Mouse (Mus musculus): ENCODE measurements at regions not wholly inside any gene's neighbourhood (a gene's known extent, or its start where the extent isn't known, plus 50 kb on each side); places are given as distances from the start of the nearest gene placed in this dataset.
"Not testable (repeated sequence)": the region's sequence is repeated elsewhere in the genome, so short reads cannot be mapped to it uniquely, and the experiment has no call there.

- no peaks in the 10 kb centered on the region for H3K27me3 ChIP-seq (replicated peaks)
- WGBS = 93% methylated on average over 4 of the region's 4 CpGs
Measured at GRCm38 (mm10) chr9:13105426-13105825, 140.2 kb downstream of the Jrkl start.

GRCm38 (mm10) chr9:13083669-13084068 is 162.0 kb downstream of the Jrkl start:
- 83% methylated on average over 11 of the region's 11 CpGs for WGBS
- Histone ChIP-seq H3K27me3 (replicated peaks) (no peaks in the 10 kb centered on the region), H3K4me2 (replicated peaks) (no peak overlapping the region), H3K9ac (no peak overlapping the region), H3K4me3 (replicated peaks) (no peak overlapping the region), H3K27ac (no peak overlapping the region), H3K4me1 (replicated peaks) (no peaks in the 10 kb centered on the region), H3K9me3 (no peaks in the 10 kb centered on the region), H3K36me3 (no peaks in the 10 kb centered on the region)
- ATAC-seq = no peak

More at GRCm38 (mm10) chr9:13105426-13105825, 140.2 kb downstream of the Jrkl start:
- no peaks in the 10 kb centered on the region for H3K9me3 ChIP-seq
- no peaks in the 10 kb centered on the region for H3K36me3 ChIP-seq
- no peak overlapping the region for H3K4me2 ChIP-seq (replicated peaks)
- no peak overlapping the region for H3K27ac ChIP-seq
- no peaks in the 10 kb centered on the region for H3K4me1 ChIP-seq (replicated peaks)
- H3K4me3 ChIP-seq (replicated peaks) = no peak overlapping the region
- peak; percentile 93 for ATAC-seq
- H3K9ac ChIP-seq = no peak overlapping the region

DNA sequence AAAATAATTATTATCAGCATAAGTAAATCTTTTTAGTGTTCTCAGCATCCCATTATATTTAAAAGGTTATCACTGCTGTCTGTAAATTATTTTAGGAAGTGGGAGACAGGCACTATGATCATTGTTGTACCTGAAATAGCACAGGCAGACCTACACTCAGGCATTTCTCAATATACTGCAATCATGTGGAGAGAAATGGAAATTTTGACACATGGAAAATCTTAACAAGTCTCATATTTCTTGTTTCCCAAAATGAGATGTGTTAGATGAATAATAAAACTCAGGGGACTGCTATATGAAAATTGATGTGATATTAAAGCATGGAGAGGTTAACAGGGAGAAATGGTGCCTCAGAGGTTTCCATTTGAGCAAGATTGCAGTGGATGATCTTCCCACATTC is 196.6 kb downstream of the Jrkl start:
- H3K36me3 ChIP-seq = no peaks in the 10 kb centered on the region
- H3K4me1 ChIP-seq (replicated peaks) = no peaks in the 10 kb centered on the region
- H3K27me3 ChIP-seq (replicated peaks) = no peaks in the 10 kb centered on the region
- H3K4me2 ChIP-seq (replicated peaks) = no peak overlapping the region
- H3K27ac ChIP-seq = no peak overlapping the region
- H3K4me3 ChIP-seq (replicated peaks) = no peak overlapping the region
- H3K9ac ChIP-seq = no peak overlapping the region
- no peak for ATAC-seq
- H3K9me3 ChIP-seq = no peaks in the 10 kb centered on the region

- H3K36me3 ChIP-seq = no peaks in the 10 kb centered on the region
- no peak overlapping the region for H3K4me2 ChIP-seq (replicated peaks)
- H3K9ac ChIP-seq = no peak overlapping the region
- H3K4me3 ChIP-seq (replicated peaks) = no peak overlapping the region
- no peak for ATAC-seq
- no peak overlapping the region for H3K27ac ChIP-seq
- no peaks in the 10 kb centered on the region for H3K4me1 ChIP-seq (replicated peaks)
- no peaks in the 10 kb centered on the region for H3K27me3 ChIP-seq (replicated peaks)
- no peaks in the 10 kb centered on the region for H3K9me3 ChIP-seq
Measured at GRCm38 (mm10) chr9:13019025-13019424, 226.6 kb downstream of the Jrkl start.

DNA sequence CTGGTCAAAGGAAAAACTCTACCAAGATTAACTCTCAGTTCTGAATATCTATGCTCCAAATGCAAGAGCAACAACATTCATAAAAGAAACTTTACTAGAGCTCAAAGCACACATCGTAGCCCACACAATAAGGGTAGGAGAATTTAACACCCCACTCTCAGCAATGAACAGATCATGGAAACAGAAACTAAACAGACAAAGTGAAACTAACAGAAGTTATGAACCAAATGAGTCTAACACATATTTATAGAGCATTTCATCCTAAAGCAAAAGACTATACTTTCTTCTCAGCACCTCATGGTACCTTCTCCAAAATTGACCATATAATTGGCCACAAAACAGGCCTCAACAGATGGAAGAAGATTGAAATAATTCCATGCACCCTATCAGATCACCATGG is 262.4 kb downstream of the Jrkl start:
- not testable (repeated sequence) for H3K4me2 ChIP-seq (replicated peaks); ATAC-seq; H3K4me3 ChIP-seq (replicated peaks); H3K4me1 ChIP-seq (replicated peaks); H3K9me3 ChIP-seq; H3K27ac ChIP-seq; H3K36me3 ChIP-seq; H3K27me3 ChIP-seq (replicated peaks); H3K9ac ChIP-seq
- WGBS = 97% methylated on average over 1 of the region's 1 CpGs

DNA sequence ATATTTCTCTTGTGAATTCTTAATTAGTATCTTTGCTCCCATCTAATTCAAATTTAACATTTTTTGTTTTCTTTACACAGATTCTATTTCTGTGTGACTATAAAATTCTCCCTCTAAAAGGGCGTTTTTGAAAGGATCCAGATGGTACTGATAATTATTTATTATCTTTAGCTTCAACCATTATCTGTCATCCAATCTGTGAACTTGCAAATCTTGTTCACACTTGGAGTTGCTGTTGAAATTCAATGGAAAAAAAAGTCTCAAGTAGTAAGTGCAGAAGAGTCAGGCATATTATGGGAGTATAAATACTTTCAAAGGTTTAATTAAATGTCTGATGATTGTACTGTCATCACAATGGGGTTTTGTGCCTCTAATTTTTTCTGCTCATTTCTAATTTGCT is 272.6 kb downstream of the Jrkl start:
- Histone ChIP-seq H3K4me1 (replicated peaks) (no peaks in the 10 kb centered on the region), H3K36me3 (no peaks in the 10 kb centered on the region), H3K4me3 (replicated peaks) (no peak overlapping the region), H3K4me2 (replicated peaks) (no peak overlapping the region), H3K9ac (no peak overlapping the region), H3K27me3 (replicated peaks) (no peaks in the 10 kb centered on the region), H3K9me3 (no peaks in the 10 kb centered on the region), H3K27ac (no peak overlapping the region)
- 27% methylated on average over 1 of the region's 1 CpGs for WGBS
- no peak for ATAC-seq

DNA sequence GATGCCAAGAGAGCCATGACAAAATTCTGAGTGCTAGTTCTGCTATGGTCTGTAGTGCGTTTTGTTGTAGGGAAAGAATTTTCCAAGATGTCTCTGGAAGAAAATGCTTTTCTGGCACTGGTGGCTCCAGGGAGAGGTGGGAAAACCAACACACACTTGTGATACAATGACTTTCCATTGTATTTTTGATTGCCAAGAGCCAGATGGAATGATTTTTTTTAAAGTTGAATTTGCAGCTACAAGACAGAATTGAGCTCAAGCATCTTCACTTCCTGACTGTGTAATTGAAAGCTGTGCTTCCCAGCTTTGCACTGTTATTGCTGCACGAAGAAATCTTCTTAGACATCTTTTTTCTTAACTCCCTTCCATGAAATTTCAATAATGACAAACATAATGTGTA is 285.3 kb downstream of the Jrkl start:
- Histone ChIP-seq H3K4me1 (replicated peaks) (no peaks in the 10 kb centered on the region), H3K27me3 (replicated peaks) (no peaks in the 10 kb centered on the region), H3K9me3 (no peaks in the 10 kb centered on the region), H3K4me3 (replicated peaks) (no peak overlapping the region), H3K4me2 (replicated peaks) (no peak overlapping the region), H3K36me3 (no peaks in the 10 kb centered on the region), H3K9ac (no peak overlapping the region), H3K27ac (no peak overlapping the region)
- no peak for ATAC-seq
- 64% methylated on average over 2 of the region's 2 CpGs for WGBS

DNA sequence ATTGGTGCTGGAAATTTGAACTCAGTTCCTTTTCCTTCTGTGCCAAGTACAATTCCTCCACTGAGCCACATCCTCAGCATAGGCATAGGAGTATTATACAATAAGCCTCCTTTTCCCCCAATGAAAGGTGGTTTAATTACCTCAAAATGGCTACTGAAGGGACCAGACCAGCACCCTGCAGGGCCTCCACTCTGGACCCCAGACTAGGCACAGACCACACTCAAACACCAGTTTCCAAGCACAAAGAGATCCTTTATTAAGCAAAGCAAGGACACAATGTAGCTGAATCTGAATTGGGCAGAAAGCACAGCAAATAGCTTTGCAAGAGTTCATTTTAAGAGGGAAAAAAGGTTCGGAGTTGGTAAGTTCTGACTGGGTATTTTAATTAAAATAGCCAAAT is 299.5 kb downstream of the Jrkl start:
- 77% methylated on average over 1 of the region's 1 CpGs for WGBS
- Histone ChIP-seq H3K27me3 (replicated peaks) (no peaks in the 10 kb centered on the region), H3K4me3 (replicated peaks) (no peak overlapping the region), H3K36me3 (no peaks in the 10 kb centered on the region), H3K4me2 (replicated peaks) (no peak overlapping the region), H3K9ac (no peak overlapping the region), H3K27ac (no peak overlapping the region), H3K9me3 (no peaks in the 10 kb centered on the region), H3K4me1 (replicated peaks) (no peaks in the 10 kb centered on the region)
- no peak for ATAC-seq

GRCm38 (mm10) chr9:12945476-12945875 is 300.2 kb downstream of the Jrkl start:
- H3K4me2 ChIP-seq (replicated peaks) = no peak overlapping the region
- H3K9ac ChIP-seq = no peak overlapping the region
- WGBS = 76% methylated on average over 2 of the region's 2 CpGs
- no peak overlapping the region for H3K27ac ChIP-seq
- no peaks in the 10 kb centered on the region for H3K36me3 ChIP-seq
- no peak overlapping the region for H3K4me3 ChIP-seq (replicated peaks)
- no peaks in the 10 kb centered on the region for H3K9me3 ChIP-seq
- ATAC-seq = no peak
- no peaks in the 10 kb centered on the region for H3K4me1 ChIP-seq (replicated peaks)
- no peaks in the 10 kb centered on the region for H3K27me3 ChIP-seq (replicated peaks)

GRCm38 (mm10) chr9:12945037-12945436 is 300.6 kb downstream of the Jrkl start:
- no peaks in the 10 kb centered on the region for H3K9me3 ChIP-seq
- no peaks in the 10 kb centered on the region for H3K36me3 ChIP-seq
- no peak overlapping the region for H3K27ac ChIP-seq
- 44% methylated on average over 4 of the region's 4 CpGs for WGBS
- H3K27me3 ChIP-seq (replicated peaks) = no peaks in the 10 kb centered on the region
- no peak for ATAC-seq
- H3K4me1 ChIP-seq (replicated peaks) = no peaks in the 10 kb centered on the region
- H3K9ac ChIP-seq = no peak overlapping the region
- H3K4me2 ChIP-seq (replicated peaks) = no peak overlapping the region
- no peak overlapping the region for H3K4me3 ChIP-seq (replicated peaks)

- H3K27ac ChIP-seq = no peak overlapping the region
- no peak for ATAC-seq
- no peaks in the 10 kb centered on the region for H3K9me3 ChIP-seq
- no peaks in the 10 kb centered on the region for H3K4me1 ChIP-seq (replicated peaks)
- no peak overlapping the region for H3K9ac ChIP-seq
- H3K36me3 ChIP-seq = no peaks in the 10 kb centered on the region
- H3K4me3 ChIP-seq (replicated peaks) = no peak overlapping the region
- 82% methylated on average over 4 of the region's 4 CpGs for WGBS
- no peaks in the 10 kb centered on the region for H3K27me3 ChIP-seq (replicated peaks)
- H3K4me2 ChIP-seq (replicated peaks) = no peak overlapping the region
Measured at GRCm38 (mm10) chr9:12935016-12935415, 310.6 kb downstream of the Jrkl start.

DNA sequence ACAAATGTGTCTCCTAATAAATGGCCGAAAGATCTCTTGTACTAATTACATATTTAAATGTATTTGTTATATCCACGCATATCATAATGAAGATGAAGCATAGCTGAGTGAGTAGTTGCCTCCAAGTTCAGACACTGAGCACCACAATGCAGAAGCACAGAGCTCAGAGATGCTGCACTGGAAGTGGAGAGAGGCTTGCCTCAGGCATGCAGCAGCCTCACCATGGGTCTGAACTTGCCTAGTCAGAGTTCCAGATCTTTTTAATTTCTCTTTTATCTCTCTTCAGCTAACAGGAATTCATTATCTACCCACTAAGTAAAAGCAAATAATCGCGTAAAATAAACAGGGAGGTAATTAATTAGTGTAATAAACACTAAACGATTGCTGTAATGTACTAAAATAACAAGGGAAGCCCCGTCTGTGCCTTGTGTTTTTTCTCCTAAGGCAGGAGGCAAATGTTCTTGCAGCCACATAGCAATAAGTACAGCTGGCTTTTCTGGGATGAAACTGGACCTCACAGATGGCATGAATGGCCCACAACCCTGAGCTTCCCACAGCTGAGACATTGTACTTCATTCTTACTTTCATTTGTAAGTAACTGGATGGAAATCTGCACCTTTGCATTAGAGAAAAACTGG is 320.0 kb downstream of the Jrkl start:
- ATAC-seq = no peak
- no peak overlapping the region for H3K4me3 ChIP-seq (replicated peaks)
- no peaks in the 10 kb centered on the region for H3K4me1 ChIP-seq (replicated peaks)
- H3K9ac ChIP-seq = no peak overlapping the region
- no peak overlapping the region for H3K4me2 ChIP-seq (replicated peaks)
- no peaks in the 10 kb centered on the region for H3K36me3 ChIP-seq
- H3K27me3 ChIP-seq (replicated peaks) = no peaks in the 10 kb centered on the region
- no peaks in the 10 kb centered on the region for H3K9me3 ChIP-seq
- H3K27ac ChIP-seq = no peak overlapping the region
- WGBS = 59% methylated on average over 6 of the region's 6 CpGs

- no peak overlapping the region for H3K9ac ChIP-seq
- no peak for ATAC-seq
- no peak overlapping the region for H3K4me3 ChIP-seq (replicated peaks)
- H3K36me3 ChIP-seq = no peaks in the 10 kb centered on the region
- no peaks in the 10 kb centered on the region for H3K9me3 ChIP-seq
- no peak overlapping the region for H3K4me2 ChIP-seq (replicated peaks)
- H3K27ac ChIP-seq = no peak overlapping the region
- 78% methylated on average over 3 of the region's 3 CpGs for WGBS
- H3K4me1 ChIP-seq (replicated peaks) = no peaks in the 10 kb centered on the region
- no peaks in the 10 kb centered on the region for H3K27me3 ChIP-seq (replicated peaks)
Measured at GRCm38 (mm10) chr9:12900726-12901125, 344.9 kb downstream of the Jrkl start.

Measured in intestine, embryonic 15.5 days (tissue).